Mouse (Mus musculus) ES-E14 (cell line): Measurements from ENCODE around the gene Mosmo.

Experiments
- CHD2 ChIP-seq: IDR thresholded peaks from 2 replicates; pipeline ENCODE4 v1.6.1; 2014; ENCODE audit warnings: mild to moderate bottlenecking, low read depth, low read length, inconsistent platforms
- HCFC1 ChIP-seq: IDR thresholded peaks from 2 replicates; pipeline ENCODE4 v1.6.1; 2012; ENCODE audit warnings: low read length, inconsistent platforms, borderline replicate concordance; ENCODE audit not compliant: insufficient read depth
- MAFK ChIP-seq: IDR thresholded peaks from 2 replicates; pipeline ENCODE4 v1.6.1; 2014; ENCODE audit warnings: mild to moderate bottlenecking, low read depth, low read length, inconsistent platforms; ENCODE audit not compliant: insufficient read depth
- ZC3H11A ChIP-seq: IDR thresholded peaks from 2 replicates; pipeline ENCODE4 v1.6.1; 2012; ENCODE audit warnings: low read depth, mild to moderate bottlenecking, inconsistent platforms, low read length, borderline replicate concordance
- ZNF384 ChIP-seq: IDR thresholded peaks from 2 replicates; pipeline ENCODE4 v1.6.1; 2012; ENCODE audit warnings: low read depth, low read length, inconsistent platforms

GRCm38 (mm10) chr7:120632518-120632917 is 44.9 kb upstream of the Mosmo start:
- no peak for TF ChIP-seq MAFK
- TF ChIP-seq CHD2 = no peak
- TF ChIP-seq HCFC1 = no peak
- no peak for TF ChIP-seq ZC3H11A
- no peak for TF ChIP-seq ZNF384
